Mouse (Mus musculus): ENCODE measurements around the gene Olfr1408.

DNA sequence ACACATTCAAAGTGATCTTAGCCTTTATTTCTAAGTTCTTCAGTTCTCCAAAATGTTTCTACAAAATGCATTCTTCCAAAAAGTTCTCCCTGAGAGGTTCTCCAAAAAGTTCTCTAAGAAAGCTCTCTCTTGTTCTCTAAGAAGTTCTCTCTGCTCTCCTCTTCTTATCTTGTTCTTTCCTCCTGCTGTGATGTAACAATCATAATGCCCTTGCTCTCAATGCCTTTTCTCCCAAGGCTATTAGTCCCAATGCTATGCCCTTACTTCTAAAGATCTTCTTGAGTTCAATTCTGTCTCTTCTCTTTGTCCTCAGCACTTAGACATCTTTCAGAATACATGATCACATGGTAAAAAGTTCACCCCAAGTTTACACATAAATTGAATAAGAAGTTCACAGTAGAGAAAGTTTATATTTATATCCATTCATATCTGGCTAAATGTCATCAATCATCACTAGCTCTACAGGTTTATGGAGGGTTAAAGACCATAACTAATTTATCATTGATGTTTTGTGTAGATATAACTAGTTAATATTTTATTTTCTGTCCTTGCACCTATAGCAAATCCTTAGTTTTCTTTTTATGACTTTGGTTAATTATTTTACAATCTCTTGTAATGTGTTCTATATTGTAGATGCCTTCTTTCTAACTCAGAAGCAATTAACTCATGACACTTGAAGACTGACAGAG lies 37.1 kb upstream of the Olfr1408 start:
- no peak for TF ChIP-seq CTCF (IDR thresholded peaks at IDR 0.05; ENCODE audit: low read depth)
- no peak for TF ChIP-seq EP300 (optimal IDR thresholded peaks at IDR 0.05)

All from stomach, postnatal 0 days (tissue).